Mouse (Mus musculus): ENCODE results near the gene Ppib. TPM values are rescaled to one million over a fixed set of nuclear protein-coding genes. Genes with fewer than 3 reads are reported as not detected.

The Ppib gene
- total and polyA plus RNA-seq, 2 experiments from 2014 or later, result 277 to 310 TPM

GRCm38 (mm10) chr9:66110126-66110525 lies 50.1 kb downstream of the Ppib start:
- peaks cover 45% of the 10 kb centered on the region for H3K36me3 ChIP-seq (replicated peaks; ENCODE audit: control insufficient read depth, insufficient read depth, low read length)

GRCm38 (mm10) chr9:66110611-66111379 lies 50.8 kb downstream of the Ppib start:
- Histone ChIP-seq H3K4me1 (ENCODE audit: control insufficient read depth, insufficient read depth) (no peaks in the 10 kb centered on the region), H3K4me2 (ENCODE audit: low read depth, low read length) (no peak overlapping the region), H3K9me3 (replicated peaks; ENCODE audit: control insufficient read depth, low read length) (no peaks in the 10 kb centered on the region), H3K27me3 (ENCODE audit: control insufficient read depth, insufficient read depth, low read length) (no peaks in the 10 kb centered on the region), H3K27ac (ENCODE audit: low read depth) (no peak overlapping the region), H3K36me3 (replicated peaks; ENCODE audit: control insufficient read depth, insufficient read depth, low read length) (peaks cover 38% of the 10 kb centered on the region), H3K4me3 (ENCODE audit: low read depth, low read length) (no peak overlapping the region), H3K9ac (replicated peaks; ENCODE audit: low read depth, low read length) (no peak overlapping the region)
- WGBS, result 79% methylated on average over 8 of the region's 8 CpGs
- TF ChIP-seq CTCF (IDR thresholded peaks at IDR 0.05; ENCODE audit: low read depth) (no peak), EP300 (IDR thresholded peaks at IDR 0.05; ENCODE audit: low read depth) (no peak)
- ATAC-seq (ENCODE audit: insufficient read depth, low read depth) (no peak), DNase-seq (ENCODE audit: low spot score) (no peak)

More at GRCm38 (mm10) chr9:66110126-66110525, 50.1 kb downstream of the Ppib start:
- Histone ChIP-seq H3K4me1 (ENCODE audit: control insufficient read depth, insufficient read depth) (no peaks in the 10 kb centered on the region), H3K27me3 (ENCODE audit: control insufficient read depth, insufficient read depth, low read length) (no peaks in the 10 kb centered on the region), H3K9ac (replicated peaks; ENCODE audit: low read depth, low read length) (no peak overlapping the region), H3K4me2 (ENCODE audit: low read depth, low read length) (no peak overlapping the region), H3K4me3 (ENCODE audit: low read depth, low read length) (no peak overlapping the region), H3K27ac (ENCODE audit: low read depth) (no peak overlapping the region), H3K9me3 (replicated peaks; ENCODE audit: control insufficient read depth, low read length) (no peaks in the 10 kb centered on the region)
- DNase-seq (ENCODE audit: low spot score) (no peak), ATAC-seq (ENCODE audit: insufficient read depth, low read depth) (no peak)
- TF ChIP-seq CTCF (IDR thresholded peaks at IDR 0.05; ENCODE audit: low read depth), result no peak
- no peak for TF ChIP-seq EP300 (IDR thresholded peaks at IDR 0.05; ENCODE audit: low read depth)
- 67% methylated on average over 8 of the region's 8 CpGs for WGBS

- Histone ChIP-seq H3K36me3 (replicated peaks; ENCODE audit: control insufficient read depth, insufficient read depth, low read length) (peaks cover 9% of the 10 kb centered on the region), H3K27ac (ENCODE audit: low read depth) (no peak overlapping the region), H3K27me3 (ENCODE audit: control insufficient read depth, insufficient read depth, low read length) (no peaks in the 10 kb centered on the region), H3K9me3 (replicated peaks; ENCODE audit: control insufficient read depth, low read length) (no peaks in the 10 kb centered on the region), H3K4me3 (ENCODE audit: low read depth, low read length) (no peak overlapping the region), H3K4me1 (ENCODE audit: control insufficient read depth, insufficient read depth) (no peaks in the 10 kb centered on the region), H3K4me2 (ENCODE audit: low read depth, low read length) (no peak overlapping the region), H3K9ac (replicated peaks; ENCODE audit: low read depth, low read length) (no peak overlapping the region)
- 76% methylated on average over 3 of the region's 3 CpGs for WGBS
- DNase-seq (ENCODE audit: low spot score) (no peak), ATAC-seq (ENCODE audit: insufficient read depth, low read depth) (no peak)
- TF ChIP-seq EP300 (IDR thresholded peaks at IDR 0.05; ENCODE audit: low read depth) (no peak), CTCF (IDR thresholded peaks at IDR 0.05; ENCODE audit: low read depth) (no peak)
Observed at GRCm38 (mm10) chr9:66114341-66114740, 54.3 kb downstream of the Ppib start.

Other genes starting within 250 kb of the Ppib start
- gene Zfp609, start 232.7 kb upstream of the Ppib start, total RNA-seq (2014; rRNA removed; ENCODE audit: low replicate concordance), result 7.6 and 8.7 TPM in 2 replicates
- 2.9 and 3.0 TPM in 2 replicates for gene Zfp609, start 232.7 kb upstream of the Ppib start, polyA plus RNA-seq (2015; fragmentation: Nextera tagmentation; extraction: Ambion mirVana)
- 19.2 and 27.3 TPM in 2 replicates for gene Pclaf, start 170.0 kb upstream of the Ppib start, total RNA-seq (2014; rRNA removed; ENCODE audit: low replicate concordance)
- 25.1 and 31.7 TPM in 2 replicates for gene Pclaf, start 170.0 kb upstream of the Ppib start, polyA plus RNA-seq (2015; fragmentation: Nextera tagmentation; extraction: Ambion mirVana)
- 11.9 and 29.8 TPM in 2 replicates for gene Trip4, start 151.4 kb upstream of the Ppib start, total RNA-seq (2014; rRNA removed; ENCODE audit: low replicate concordance)
- gene Trip4, start 151.4 kb upstream of the Ppib start, polyA plus RNA-seq (2015; fragmentation: Nextera tagmentation; extraction: Ambion mirVana), result 15.5 and 17.1 TPM in 2 replicates
- 9.9 and 17.1 TPM in 2 replicates for gene Csnk1g1, start 151.3 kb upstream of the Ppib start, total RNA-seq (2014; rRNA removed; ENCODE audit: low replicate concordance)
- 5.9 and 6.0 TPM in 2 replicates for gene Csnk1g1, start 151.3 kb upstream of the Ppib start, polyA plus RNA-seq (2015; fragmentation: Nextera tagmentation; extraction: Ambion mirVana)
- 3.0 TPM in 1 of 2 replicates, not detected in the other for gene Snx22, start 9.5 kb downstream of the Ppib start, total RNA-seq (2014; rRNA removed; ENCODE audit: low replicate concordance)
- 0.74 and 0.98 TPM in 2 replicates for gene Snx22, start 9.5 kb downstream of the Ppib start, polyA plus RNA-seq (2015; fragmentation: Nextera tagmentation; extraction: Ambion mirVana)
- 38.0 and 63.4 TPM in 2 replicates for gene Snx1, start 66.4 kb downstream of the Ppib start, total RNA-seq (2014; rRNA removed; ENCODE audit: low replicate concordance)
- gene Snx1, start 66.4 kb downstream of the Ppib start, polyA plus RNA-seq (2015; fragmentation: Nextera tagmentation; extraction: Ambion mirVana), result 44.6 and 47.3 TPM in 2 replicates
- gene Ciao2a, start 66.4 kb downstream of the Ppib start, total RNA-seq (2014; rRNA removed; ENCODE audit: low replicate concordance), result 74.2 and 81.6 TPM in 2 replicates
- gene Ciao2a, start 66.4 kb downstream of the Ppib start, polyA plus RNA-seq (2015; fragmentation: Nextera tagmentation; extraction: Ambion mirVana), result 154 and 162 TPM in 2 replicates
- 2.3 and 3.9 TPM in 2 replicates for gene Dapk2, start 98.0 kb downstream of the Ppib start, total RNA-seq (2014; rRNA removed; ENCODE audit: low replicate concordance)
- gene Dapk2, start 98.0 kb downstream of the Ppib start, polyA plus RNA-seq (2015; fragmentation: Nextera tagmentation; extraction: Ambion mirVana), result 4.7 and 7.1 TPM in 2 replicates

All from heart, postnatal 0 days (tissue).